Mouse (Mus musculus): ENCODE data around the gene Gnb5. TPM values are rescaled to one million over a fixed set of nuclear protein-coding genes. Genes with fewer than 3 reads are reported as not detected.

The Gnb5 gene
- polyA plus RNA-seq, 1 experiment from 2014 or later: 16.1 TPM

GRCm38 (mm10) chr9:75385218-75385974 is 79.3 kb downstream of the Gnb5 start:
- no peak overlapping the region for H3K4me2 ChIP-seq (replicated peaks; ENCODE audit: low read depth)
- no peak for ATAC-seq (ENCODE audit: low FRiP score, low TSS enrichment)
- WGBS: 73% methylated on average over 9 of the region's 9 CpGs

GRCm38 (mm10) chr9:75393251-75393650 is 87.2 kb downstream of the Gnb5 start:
- no peak for ATAC-seq (ENCODE audit: low FRiP score, low TSS enrichment)

More at GRCm38 (mm10) chr9:75385218-75385974, 79.3 kb downstream of the Gnb5 start:
- no peak overlapping the region for H3K9ac ChIP-seq (ENCODE audit: low read length)
- no peak for TF ChIP-seq CTCF (IDR thresholded peaks at IDR 0.05; ENCODE audit: low read depth)
- TF ChIP-seq EP300 (optimal IDR thresholded peaks at IDR 0.05): no peak
- peaks cover 18% of the 10 kb centered on the region for H3K36me3 ChIP-seq (ENCODE audit: control insufficient read depth, insufficient read depth, low read length)
- no peaks in the 10 kb centered on the region for H3K9me3 ChIP-seq (ENCODE audit: control insufficient read depth, low read length)
- no peaks in the 10 kb centered on the region for H3K4me1 ChIP-seq (replicated peaks; ENCODE audit: control insufficient read depth, insufficient read depth)
- no peak overlapping the region for H3K27ac ChIP-seq (replicated peaks)
- no peak for DNase-seq (ENCODE audit: low spot score)
- H3K27me3 ChIP-seq (ENCODE audit: control insufficient read depth, insufficient read depth, low read length): no peaks in the 10 kb centered on the region
- H3K4me3 ChIP-seq (ENCODE audit: low read depth, low read length): no peak overlapping the region

More at GRCm38 (mm10) chr9:75393251-75393650, 87.2 kb downstream of the Gnb5 start:
- Histone ChIP-seq H3K27me3 (ENCODE audit: control insufficient read depth, insufficient read depth, low read length) (no peaks in the 10 kb centered on the region), H3K9ac (ENCODE audit: low read length) (no peak overlapping the region), H3K4me1 (replicated peaks; ENCODE audit: control insufficient read depth, insufficient read depth) (no peaks in the 10 kb centered on the region), H3K36me3 (ENCODE audit: control insufficient read depth, insufficient read depth, low read length) (peaks cover 32% of the 10 kb centered on the region), H3K9me3 (ENCODE audit: control insufficient read depth, low read length) (no peaks in the 10 kb centered on the region), H3K4me2 (replicated peaks; ENCODE audit: low read depth) (no peak overlapping the region), H3K27ac (replicated peaks) (no peak overlapping the region), H3K4me3 (ENCODE audit: low read depth, low read length) (no peak overlapping the region)
- DNase-seq (ENCODE audit: low spot score): no peak
- TF ChIP-seq CTCF (IDR thresholded peaks at IDR 0.05; ENCODE audit: low read depth) (no peak), EP300 (optimal IDR thresholded peaks at IDR 0.05) (no peak)
- 70% methylated on average over 12 of the region's 12 CpGs for WGBS

Other genes with a start within 250 kb of the Gnb5 start
- 4.3 and 4.9 TPM in 2 replicates for gene Myo5a, start 235.3 kb upstream of the Gnb5 start, polyA plus RNA-seq (2015; fragmentation: Nextera tagmentation; extraction: Ambion mirVana)
- gene Myo5c, start 74.3 kb upstream of the Gnb5 start, polyA plus RNA-seq (2015; fragmentation: Nextera tagmentation; extraction: Ambion mirVana): 11.4 and 13.2 TPM in 2 replicates
- gene Bcl2l10, start 41.5 kb downstream of the Gnb5 start, polyA plus RNA-seq (2015; fragmentation: Nextera tagmentation; extraction: Ambion mirVana): not detected in 2 replicates
- gene Mapk6, start 103.7 kb downstream of the Gnb5 start, polyA plus RNA-seq (2015; fragmentation: Nextera tagmentation; extraction: Ambion mirVana): 28.9 and 29.0 TPM in 2 replicates
- gene Leo1, start 135.2 kb downstream of the Gnb5 start, polyA plus RNA-seq (2015; fragmentation: Nextera tagmentation; extraction: Ambion mirVana): 16.1 and 17.8 TPM in 2 replicates

All from stomach, postnatal 0 days (tissue).